Mouse (Mus musculus) ES-E14 (cell line): Measurements from ENCODE around the gene Katnal1.

Experiments used
- CHD2 ChIP-seq: IDR thresholded peaks from 2 replicates; pipeline ENCODE4 v1.6.1; 2014; ENCODE audit warnings: mild to moderate bottlenecking, low read depth, low read length, inconsistent platforms
- ZC3H11A ChIP-seq: IDR thresholded peaks from 2 replicates; pipeline ENCODE4 v1.6.1; 2012; ENCODE audit warnings: low read depth, mild to moderate bottlenecking, inconsistent platforms, low read length, borderline replicate concordance

- TF ChIP-seq CHD2: no peak
- TF ChIP-seq ZC3H11A: peak; percentile 15; the same call in 1 of the 2 replicates
These were observed 17.7 kb upstream of the Katnal1 start for GRCm38 (mm10) chr5:148946787-148947186.
